Mouse (Mus musculus) small intestine, adult 10 weeks (tissue): Measurements from ENCODE around the gene Patz1. TPM values are rescaled to one million over a fixed set of nuclear protein-coding genes. Genes with fewer than 3 reads are reported as not detected.

Source experiments
- polyA plus RNA-seq: library from polyadenylated mRNA; stranded (reverse); fragments of 350-450 nt; fragmentation: Illumina TruSeq; extraction: RNeasy Lipid Tissue Mini Kit (QIAGEN cat#74804); gene quantifications from one replicate; pipeline ENCODE4 v1.2.3, GENCODE M21; 2014; ENCODE audit warnings: low replicate concordance

Patz1 gene
- 5.2 TPM for polyA plus RNA-seq

GRCm38 (mm10) chr11:3288521-3289301, at the start of gene Patz1:
Gene Patz1, plus strand, starts transcription at chr11:3288874.

GRCm38 (mm10) chr11:3266079-3266685, 22.5 kb upstream of the Patz1 start, which contains the start of gene Drg1:
Gene Drg1, minus strand, starts transcription at chr11:3266415.

GRCm38 (mm10) chr11:3329891-3330451, 41.3 kb downstream of the Patz1 start, which contains the start of gene Pik3ip1:
Gene Pik3ip1, plus strand, starts transcription at chr11:3330401.

Other genes starting within 250 kb of the Patz1 start
- 11.5 TPM for gene Sfi1, start 95.4 kb upstream of the Patz1 start, polyA plus RNA-seq
- gene Eif4enif1, start 86.5 kb upstream of the Patz1 start, polyA plus RNA-seq, result 70.0 TPM
- 116 TPM for gene Drg1, start 22.5 kb upstream of the Patz1 start, polyA plus RNA-seq
- 0.93 TPM for gene Pik3ip1, start 41.5 kb downstream of the Patz1 start, polyA plus RNA-seq
- 17.3 TPM for gene Limk2, start 120.3 kb downstream of the Patz1 start, polyA plus RNA-seq
- 24.3 TPM for gene Rnf185, start 163.5 kb downstream of the Patz1 start, polyA plus RNA-seq
- gene Pla2g3, start 199.4 kb downstream of the Patz1 start, polyA plus RNA-seq, result not detected
- 0.78 TPM for gene Inpp5j, start 215.9 kb downstream of the Patz1 start, polyA plus RNA-seq
- gene Selenom, start 225.8 kb downstream of the Patz1 start, polyA plus RNA-seq, result 1.5 TPM